Mouse (Mus musculus) bone marrow, adult 2 months (tissue): ENCODE data around the gene Vps13c.

ENCODE experiments used
- CTCF ChIP-seq: fragments of 200-500 bp; IDR thresholded peaks from 2 replicates; pipeline ENCODE4 v1.5.1; 2011; ENCODE audit warnings: low read length, control low read depth; ENCODE audit not compliant: control insufficient read depth, insufficient read depth
- POLR2A ChIP-seq: fragments of 200-500 bp; IDR thresholded peaks from 2 replicates; pipeline ENCODE4 v1.6.1; 2011; ENCODE audit warnings: low read depth, mild to moderate bottlenecking, control low read depth, low read length, borderline replicate concordance; ENCODE audit not compliant: control insufficient read depth

- TF ChIP-seq POLR2A (no peak), CTCF (no peak)
Measured at GRCm38 (mm10) chr9:67860273-67860672, 20.1 kb downstream of the Vps13c start.
